Comparison of ENCODE assay signal across 14 mouse cellular contexts in genomic region chr12:109747776-109748175, GRCm38 (mm10).
DNase-seq lines count a peak whose midpoint lies in the region; ATAC-seq and TF ChIP-seq lines count a peak whose summit lies in the region.
"Had no signal": no experiment of that assay in that cellular context is flagged by ENCODE, and none has a peak within 500 bp of the region (broad histone marks: within the 10 kb centered on the region; RNA-seq: fewer than 3 reads in every experiment).

No protein-coding gene starts in this region.

- no peaks in the 10 kb centered on the region for H3K27me3 ChIP-seq in liver, embryonic 11.5 days (replicated peaks; ENCODE audit: control insufficient read depth, insufficient read depth, low read length)
- H3K27me3 ChIP-seq in liver, embryonic 12.5 days (replicated peaks): no peaks in the 10 kb centered on the region
- H3K27me3 ChIP-seq in G1E (ENCODE audit: insufficient read depth, low read length): no peaks in the 10 kb centered on the region; the same call in 1 of the 2 replicates
- no peaks in the 10 kb centered on the region for H3K27me3 ChIP-seq in hindbrain, embryonic 13.5 days
- H3K27me3 ChIP-seq: embryonic facial prominence, embryonic 15.5 days; limb, embryonic 13.5 days had no signal

- no peak for TF ChIP-seq CTCF in G1E (IDR thresholded peaks at IDR 0.05; ENCODE audit: low read depth, low read length)

- H3K9me3 ChIP-seq in liver, embryonic 11.5 days (ENCODE audit: control insufficient read depth, low read length): no peaks in the 10 kb centered on the region
- no peaks in the 10 kb centered on the region for H3K9me3 ChIP-seq in liver, embryonic 12.5 days (replicated peaks)
- peaks cover 91% of the 10 kb centered on the region for H3K9me3 ChIP-seq in G1E (replicated peaks)
- no peaks in the 10 kb centered on the region for H3K9me3 ChIP-seq in hindbrain, embryonic 13.5 days
- H3K9me3 ChIP-seq: embryonic facial prominence, embryonic 15.5 days; limb, embryonic 13.5 days had no signal

- ATAC-seq in liver, embryonic 11.5 days (replicated peaks; ENCODE audit: low FRiP score): no peak
- no peak for ATAC-seq in liver, embryonic 12.5 days
- no peak for ATAC-seq in G1E (ENCODE audit: extremely low read depth, insufficient number of reproducible peaks, low FRiP score, poor library complexity, severe bottlenecking)
- no peak for ATAC-seq in hindbrain, embryonic 13.5 days (ENCODE audit: low FRiP score)

- no peak overlapping the region for H3K9ac ChIP-seq in liver, embryonic 11.5 days (ENCODE audit: low read depth, low read length)
- no peak overlapping the region for H3K9ac ChIP-seq in liver, embryonic 12.5 days
- H3K9ac ChIP-seq in hindbrain, embryonic 13.5 days: no peak overlapping the region
- H3K9ac ChIP-seq: embryonic facial prominence, embryonic 15.5 days; limb, embryonic 13.5 days had no signal

- 69% methylated on average over 13 of the region's 13 CpGs for WGBS in liver, embryonic 11.5 days
- WGBS in liver, embryonic 12.5 days (ENCODE audit: insufficient replicate concordance): 62% methylated on average over 13 of the region's 13 CpGs
- 61% methylated on average over 13 of the region's 13 CpGs for WGBS in hindbrain, embryonic 13.5 days

- 0 out of 2 replicates have a peak overlapping the region, but pooled peaks have one; percentile 32 for H3K27ac ChIP-seq in liver, embryonic 11.5 days (ENCODE audit: low read depth, low read length)
- H3K27ac ChIP-seq in liver, embryonic 12.5 days: no peak overlapping the region
- H3K27ac ChIP-seq in hindbrain, embryonic 13.5 days: peak overlapping the region; percentile 74
- H3K27ac ChIP-seq: limb, embryonic 13.5 days had no signal

- no peaks in the 10 kb centered on the region for H3K36me3 ChIP-seq in liver, embryonic 11.5 days (ENCODE audit: control insufficient read depth, insufficient read depth, low read length)
- H3K36me3 ChIP-seq in liver, embryonic 12.5 days: peaks cover 8% of the 10 kb centered on the region
- H3K36me3 ChIP-seq in G1E (replicated peaks): no peaks in the 10 kb centered on the region
- peaks cover 29% of the 10 kb centered on the region for H3K36me3 ChIP-seq in hindbrain, embryonic 13.5 days

- H3K4me1 ChIP-seq in liver, embryonic 11.5 days (replicated peaks; ENCODE audit: control insufficient read depth, insufficient read depth, low read length): no peaks in the 10 kb centered on the region; the same call in none of the 2 replicates
- H3K4me1 ChIP-seq in liver, embryonic 12.5 days: peaks cover 6% of the 10 kb centered on the region; the same call in 1 of the 2 replicates
- H3K4me1 ChIP-seq in G1E (ENCODE audit: insufficient read depth, low read depth, low read length): no peaks in the 10 kb centered on the region
- H3K4me1 ChIP-seq in hindbrain, embryonic 13.5 days (replicated peaks): peaks cover 66% of the 10 kb centered on the region

- DNase-seq in gastrocnemius, postnatal 10 days: peak; percentile 5
- DNase-seq in gastrocnemius, postnatal 25 days: no peak
- peak; percentile 30 for DNase-seq in liver, embryonic 11.5 days (ENCODE audit: low spot score)
- no peak for DNase-seq in G1E (ENCODE audit: low spot score)
- DNase-seq in layer of hippocampus, adult 11-12 months (ENCODE audit: low spot score): no peak
- DNase-seq: adrenal gland, postnatal 36 days; heart, adult 18-20 months; kidney, adult 18-20 months; kidney, postnatal 36 days had no signal

- H3K4me3 ChIP-seq in liver, embryonic 11.5 days (ENCODE audit: low read depth, low read length): no peak overlapping the region
- no peak overlapping the region for H3K4me3 ChIP-seq in liver, embryonic 12.5 days
- peak overlapping the region; percentile 15 for H3K4me3 ChIP-seq in G1E (ENCODE audit: low read depth, low read length)
- H3K4me3 ChIP-seq in hindbrain, embryonic 13.5 days: no peak overlapping the region
- H3K4me3 ChIP-seq: embryonic facial prominence, embryonic 15.5 days; limb, embryonic 13.5 days; myocyte had no signal

- no peak overlapping the region for H3K4me2 ChIP-seq in liver, embryonic 11.5 days
- no peak overlapping the region for H3K4me2 ChIP-seq in liver, embryonic 12.5 days
- H3K4me2 ChIP-seq in hindbrain, embryonic 13.5 days: no peak overlapping the region
- H3K4me2 ChIP-seq: embryonic facial prominence, embryonic 15.5 days; limb, embryonic 13.5 days had no signal

Comparison
In these comparisons a context has a peak if more than half of its experiments do, and no peak if none do; other contexts are left out.
1. DNase-seq: peak in gastrocnemius, postnatal 10 days (single experiment) and liver, embryonic 11.5 days (single experiment); none in gastrocnemius, postnatal 25 days (single experiment), G1E (single experiment) and layer of hippocampus, adult 11-12 months (single experiment).